Comparison of ENCODE assay signal across 8 mouse cellular contexts in the genomic region with DNA sequence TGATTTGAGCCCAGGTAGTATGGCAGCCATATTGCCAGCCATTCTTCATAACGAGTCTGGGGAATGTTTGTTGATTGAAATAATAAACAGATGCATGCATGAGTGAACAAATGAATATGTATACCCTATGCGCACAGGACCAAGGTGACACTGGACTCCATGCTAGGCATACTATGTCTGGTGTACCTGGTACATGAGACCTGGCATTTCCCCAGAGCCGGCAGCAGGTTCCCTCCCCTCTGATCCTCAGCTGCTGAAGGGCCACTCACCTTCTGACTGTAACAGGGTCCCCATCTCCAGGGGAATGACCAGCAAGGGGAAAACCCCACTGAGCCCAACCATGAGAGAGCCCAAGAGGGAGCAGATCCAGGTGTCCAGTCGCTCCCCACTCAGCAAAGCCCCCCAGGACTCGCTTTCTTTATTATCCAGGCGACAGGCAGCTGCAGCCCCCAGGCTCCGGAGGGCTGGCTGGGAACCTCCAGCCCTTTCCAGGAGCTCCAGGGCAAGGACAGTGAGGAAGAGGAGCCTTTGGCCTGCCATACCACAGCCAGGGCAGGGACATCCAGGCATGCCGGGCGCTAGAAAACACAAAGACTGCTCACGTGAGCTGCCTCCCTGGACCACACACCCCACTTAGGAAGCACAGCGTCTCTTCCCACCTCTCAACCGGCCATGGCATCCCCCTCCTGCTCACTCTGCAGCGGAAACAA. TPM values are rescaled to one million over a fixed set of nuclear protein-coding genes. Genes with fewer than 3 reads are reported as not detected.
DNase-seq lines count a peak whose midpoint lies in the region; ATAC-seq and TF ChIP-seq lines count a peak whose summit lies in the region.

No protein-coding gene starts in this region.

- peak overlapping the region; percentile 90 for H3K4me2 ChIP-seq in embryonic facial prominence, embryonic 14.5 days (ENCODE audit: low read depth, low read length)
- peak overlapping the region; percentile 76 for H3K4me2 ChIP-seq in intestine, embryonic 15.5 days (replicated peaks)
- H3K4me2 ChIP-seq in midbrain, embryonic 15.5 days: peak overlapping the region; percentile 85

- H3K9me3 ChIP-seq in embryonic facial prominence, embryonic 14.5 days (ENCODE audit: control insufficient read depth, low read length): no peaks in the 10 kb centered on the region
- H3K9me3 ChIP-seq in intestine, embryonic 15.5 days: no peaks in the 10 kb centered on the region
- H3K9me3 ChIP-seq in midbrain, embryonic 15.5 days: no peaks in the 10 kb centered on the region

- intact Hi-C loops in left cerebral cortex, postnatal 10 days (cut with DNase I): no loop called here

- TF ChIP-seq POLR2A in kidney, adult 2 months (IDR thresholded peaks at IDR 0.05; ENCODE audit: low read depth, low read length): no peak

- peak; percentile 42 for DNase-seq in kidney, adult 2 months
- no peak for DNase-seq in kidney, adult 18-20 months
- no peak for DNase-seq in embryonic facial prominence, embryonic 14.5 days (ENCODE audit: low spot score)
- no peak for DNase-seq in thymus, postnatal 10 days (ENCODE audit: low spot score in 2 of 2)
- no peak for DNase-seq in left cerebral cortex, postnatal 10 days (ENCODE audit: extremely low spot score in 1 of 2, low spot score in 2 of 2)
- no peak for DNase-seq in ovary, postnatal 36 days (ENCODE audit: low spot score)

- H3K36me3 ChIP-seq in kidney, adult 2 months (ENCODE audit: control insufficient read depth, insufficient read depth, low read length): no peaks in the 10 kb centered on the region
- peaks cover 32% of the 10 kb centered on the region for H3K36me3 ChIP-seq in embryonic facial prominence, embryonic 14.5 days (ENCODE audit: control insufficient read depth, insufficient read depth, low read length)
- peaks cover 17% of the 10 kb centered on the region for H3K36me3 ChIP-seq in intestine, embryonic 15.5 days
- H3K36me3 ChIP-seq in midbrain, embryonic 15.5 days (replicated peaks): peaks cover 13% of the 10 kb centered on the region; the same call in 1 of the 2 replicates

- no peak for ATAC-seq in embryonic facial prominence, embryonic 14.5 days (ENCODE audit: low read depth)
- no peak for ATAC-seq in intestine, embryonic 15.5 days
- ATAC-seq in midbrain, embryonic 15.5 days (replicated peaks): no peak

- H3K27me3 ChIP-seq in kidney, adult 2 months (replicated peaks; ENCODE audit: control insufficient read depth, insufficient read depth, low read length): no peaks in the 10 kb centered on the region
- H3K27me3 ChIP-seq in embryonic facial prominence, embryonic 14.5 days (replicated peaks; ENCODE audit: control insufficient read depth, insufficient read depth, low read length): no peaks in the 10 kb centered on the region
- H3K27me3 ChIP-seq in intestine, embryonic 15.5 days (replicated peaks): no peaks in the 10 kb centered on the region
- no peaks in the 10 kb centered on the region for H3K27me3 ChIP-seq in midbrain, embryonic 15.5 days (replicated peaks)

- H3K9ac ChIP-seq in embryonic facial prominence, embryonic 14.5 days (ENCODE audit: low read depth, low read length): peak overlapping the region; percentile 78
- H3K9ac ChIP-seq in intestine, embryonic 15.5 days: peak overlapping the region; percentile 6; the same call in 1 of the 2 replicates
- H3K9ac ChIP-seq in midbrain, embryonic 15.5 days: peak overlapping the region; percentile 39

- WGBS in kidney, adult 2 months: 55% methylated on average over 13 of the region's 13 CpGs
- 60% methylated on average over 11 of the region's 13 CpGs for WGBS in embryonic facial prominence, embryonic 14.5 days
- WGBS in intestine, embryonic 15.5 days: 61% methylated on average over 13 of the region's 13 CpGs
- WGBS in midbrain, embryonic 15.5 days: 49% methylated on average over 13 of the region's 13 CpGs

- peak overlapping the region; percentile 1 for H3K27ac ChIP-seq in kidney, adult 2 months (ENCODE audit: insufficient read depth, low read depth, low read length)
- no peak overlapping the region; the same call in 1 of the 2 replicates for H3K27ac ChIP-seq in embryonic facial prominence, embryonic 14.5 days (replicated peaks; ENCODE audit: low read depth, low read length)
- 0 out of 2 replicates have a peak overlapping the region, but pooled peaks have one; percentile 22 for H3K27ac ChIP-seq in intestine, embryonic 15.5 days
- H3K27ac ChIP-seq in midbrain, embryonic 15.5 days: no peak overlapping the region

- H3K4me3 ChIP-seq in kidney, adult 2 months (ENCODE audit: insufficient read depth, low read depth, low read length): peak overlapping the region; percentile 84
- H3K4me3 ChIP-seq in embryonic facial prominence, embryonic 14.5 days (ENCODE audit: low read depth, low read length): peak overlapping the region; percentile 70
- H3K4me3 ChIP-seq in intestine, embryonic 15.5 days (replicated peaks): peak overlapping the region; percentile 61; the same call in 1 of the 2 replicates
- peak overlapping the region; percentile 92 for H3K4me3 ChIP-seq in midbrain, embryonic 15.5 days

- H3K4me1 ChIP-seq in kidney, adult 2 months (ENCODE audit: control insufficient read depth, insufficient read depth, low read length): peaks cover 7% of the 10 kb centered on the region; the same call in 1 of the 2 replicates
- peaks cover 18% of the 10 kb centered on the region for H3K4me1 ChIP-seq in embryonic facial prominence, embryonic 14.5 days (ENCODE audit: control insufficient read depth, insufficient read depth, low read length)
- peaks cover 19% of the 10 kb centered on the region for H3K4me1 ChIP-seq in intestine, embryonic 15.5 days (replicated peaks)
- H3K4me1 ChIP-seq in midbrain, embryonic 15.5 days: peaks cover 27% of the 10 kb centered on the region

- TF ChIP-seq CTCF in kidney, adult 2 months (conservative IDR thresholded peaks at IDR 0.05; ENCODE audit: insufficient read depth, insufficient read length, low read depth, low read length): no peak

RNA-seq across cellular contexts. Expression of a gene that starts 1.9 kb away (rescaled TPM):
- polyA plus RNA-seq in kidney, adult 2 months (2012; rRNA removed): 87.2 and 103 TPM in 2 replicates
- polyA plus RNA-seq in embryonic facial prominence, embryonic 14.5 days (2014; fragmentation: Nextera tagmentation; extraction: Ambion mirVana): 62.1 and 64.8 TPM in 2 replicates
- 26.5 and 32.4 TPM in 2 replicates for polyA plus RNA-seq in intestine, embryonic 15.5 days (2015; fragmentation: Nextera tagmentation; extraction: Ambion mirVana)
- polyA plus RNA-seq in midbrain, embryonic 15.5 days (2015; fragmentation: Nextera tagmentation; extraction: Ambion mirVana): 35.7 and 36.8 TPM in 2 replicates
- 10 to 100 TPM; 25.7 to 27.6 TPM for total RNA-seq in left cerebral cortex, postnatal 10 days (2021)

RNA-seq across cellular contexts. Expression of a gene that starts 13.9 kb away (rescaled TPM):
- polyA plus RNA-seq in kidney, adult 2 months (2012; rRNA removed): 12.9 and 17.4 TPM in 2 replicates
- polyA plus RNA-seq in embryonic facial prominence, embryonic 14.5 days (2014; fragmentation: Nextera tagmentation; extraction: Ambion mirVana): 10.2 and 10.6 TPM in 2 replicates
- polyA plus RNA-seq in intestine, embryonic 15.5 days (2015; fragmentation: Nextera tagmentation; extraction: Ambion mirVana): 7.9 and 8.9 TPM in 2 replicates
- 3.3 and 4.2 TPM in 2 replicates for polyA plus RNA-seq in midbrain, embryonic 15.5 days (2015; fragmentation: Nextera tagmentation; extraction: Ambion mirVana)
- total RNA-seq in left cerebral cortex, postnatal 10 days (2021): 1 to 10 TPM; 5.2 to 5.6 TPM

RNA-seq across cellular contexts. Expression of a gene that starts 14.5 kb away (rescaled TPM):
- polyA plus RNA-seq in kidney, adult 2 months (2012; rRNA removed): 114 and 127 TPM in 2 replicates
- polyA plus RNA-seq in embryonic facial prominence, embryonic 14.5 days (2014; fragmentation: Nextera tagmentation; extraction: Ambion mirVana): 309 and 320 TPM in 2 replicates
- polyA plus RNA-seq in intestine, embryonic 15.5 days (2015; fragmentation: Nextera tagmentation; extraction: Ambion mirVana): 232 and 236 TPM in 2 replicates
- 226 and 233 TPM in 2 replicates for polyA plus RNA-seq in midbrain, embryonic 15.5 days (2015; fragmentation: Nextera tagmentation; extraction: Ambion mirVana)
- total RNA-seq in left cerebral cortex, postnatal 10 days (2021): 100 to 1,000 TPM; 207 to 208 TPM

RNA-seq across cellular contexts. Expression of a gene that starts 32.9 kb away (rescaled TPM):
- polyA plus RNA-seq in kidney, adult 2 months (2012; rRNA removed): 7.0 TPM in 2 replicates
- polyA plus RNA-seq in embryonic facial prominence, embryonic 14.5 days (2014; fragmentation: Nextera tagmentation; extraction: Ambion mirVana): 35.4 and 40.5 TPM in 2 replicates
- 1.2 and 1.5 TPM in 2 replicates for polyA plus RNA-seq in intestine, embryonic 15.5 days (2015; fragmentation: Nextera tagmentation; extraction: Ambion mirVana)
- 0.61 and 1.2 TPM in 2 replicates for polyA plus RNA-seq in midbrain, embryonic 15.5 days (2015; fragmentation: Nextera tagmentation; extraction: Ambion mirVana)
- total RNA-seq in left cerebral cortex, postnatal 10 days (2021): under 1 TPM; 0.24 to 0.49 TPM

RNA-seq across cellular contexts. Expression of a gene that starts 49.6 kb away (rescaled TPM):
- polyA plus RNA-seq in kidney, adult 2 months (2012; rRNA removed): 0.14 and 0.24 TPM in 2 replicates
- polyA plus RNA-seq in embryonic facial prominence, embryonic 14.5 days (2014; fragmentation: Nextera tagmentation; extraction: Ambion mirVana): 0.30 and 0.79 TPM in 2 replicates
- 0.05 and 0.06 TPM in 2 replicates for polyA plus RNA-seq in intestine, embryonic 15.5 days (2015; fragmentation: Nextera tagmentation; extraction: Ambion mirVana)
- 0.05 and 0.41 TPM in 2 replicates for polyA plus RNA-seq in midbrain, embryonic 15.5 days (2015; fragmentation: Nextera tagmentation; extraction: Ambion mirVana)
- under 1 TPM; 0.51 to 0.61 TPM for total RNA-seq in left cerebral cortex, postnatal 10 days (2021)

Comparison
In these comparisons a context has a peak if more than half of its experiments do, and no peak if none do; other contexts are left out.
1. H3K27ac ChIP-seq: peak in kidney, adult 2 months (single experiment) and intestine, embryonic 15.5 days (single experiment); none in embryonic facial prominence, embryonic 14.5 days (single experiment) and midbrain, embryonic 15.5 days (single experiment).
2. H3K9ac ChIP-seq: peak in every context shown above with its lines; median percentile 78 in embryonic facial prominence, embryonic 14.5 days; 39 in midbrain, embryonic 15.5 days; 6 in intestine, embryonic 15.5 days.
3. Peak in every context shown above with its lines, with median percentiles within 50 percentile points of each other: H3K4me3 ChIP-seq and H3K4me2 ChIP-seq.